Mouse (Mus musculus) mature B cell (primary cell): Measurements from ENCODE around the gene Atad3a.
"Not testable (repeated sequence)": the region's sequence is repeated elsewhere in the genome, so short reads cannot be mapped to it uniquely, and the experiment has no call there.

ENCODE experiments used
- in situ Hi-C: fragments of 300-500 bp; cut with MboI; formaldehyde crosslinking; loops from 2 replicates; pipeline ENCODE4 v1.14.3; 2019

The Atad3a gene

DNA sequence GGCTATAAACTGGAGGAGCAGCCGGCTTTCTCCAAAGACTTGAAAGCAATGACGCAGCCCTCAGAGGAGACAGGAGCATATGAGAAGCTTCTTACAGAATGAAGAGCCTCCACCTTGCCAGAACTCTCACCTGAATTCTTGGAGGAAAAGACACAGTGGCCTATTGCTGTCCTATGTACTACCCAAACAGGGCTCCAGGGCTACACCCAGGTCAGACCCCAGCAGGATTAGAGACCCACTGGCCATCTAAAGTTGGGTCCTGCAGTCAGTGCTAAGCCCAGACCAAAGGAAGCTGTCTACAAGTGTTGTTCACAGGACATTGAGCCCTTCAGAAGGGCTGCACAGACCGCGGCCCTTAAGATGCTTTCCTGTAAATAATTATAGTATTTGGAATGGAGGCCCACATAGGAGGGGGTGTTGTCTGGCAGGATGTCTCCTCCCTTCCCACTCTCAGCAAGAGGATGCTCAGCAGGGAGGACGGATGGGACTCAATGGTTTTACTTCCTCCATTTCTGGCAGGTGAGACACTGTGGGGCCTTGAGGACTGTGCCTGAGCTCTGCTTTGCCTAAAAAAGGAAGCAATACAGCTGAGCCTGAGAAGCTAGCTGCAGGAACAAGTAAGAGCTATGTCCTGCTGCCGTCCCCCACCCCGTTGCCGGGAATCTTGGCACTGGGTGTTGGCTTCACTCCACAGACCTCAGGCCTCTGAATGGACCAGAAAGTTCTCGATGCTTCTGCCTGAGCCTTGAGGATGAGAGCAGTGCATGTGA lies 14.3 kb upstream of the Atad3a start:
- in situ Hi-C loops: no loop called here

GRCm38 (mm10) chr4:155774280-155774754 lies 13.4 kb upstream of the Atad3a start, which contains the start of gene Vwa1:
Gene Vwa1, minus strand, starts transcription at chr4:155774698.
- in situ Hi-C loops: no loop called here

DNA sequence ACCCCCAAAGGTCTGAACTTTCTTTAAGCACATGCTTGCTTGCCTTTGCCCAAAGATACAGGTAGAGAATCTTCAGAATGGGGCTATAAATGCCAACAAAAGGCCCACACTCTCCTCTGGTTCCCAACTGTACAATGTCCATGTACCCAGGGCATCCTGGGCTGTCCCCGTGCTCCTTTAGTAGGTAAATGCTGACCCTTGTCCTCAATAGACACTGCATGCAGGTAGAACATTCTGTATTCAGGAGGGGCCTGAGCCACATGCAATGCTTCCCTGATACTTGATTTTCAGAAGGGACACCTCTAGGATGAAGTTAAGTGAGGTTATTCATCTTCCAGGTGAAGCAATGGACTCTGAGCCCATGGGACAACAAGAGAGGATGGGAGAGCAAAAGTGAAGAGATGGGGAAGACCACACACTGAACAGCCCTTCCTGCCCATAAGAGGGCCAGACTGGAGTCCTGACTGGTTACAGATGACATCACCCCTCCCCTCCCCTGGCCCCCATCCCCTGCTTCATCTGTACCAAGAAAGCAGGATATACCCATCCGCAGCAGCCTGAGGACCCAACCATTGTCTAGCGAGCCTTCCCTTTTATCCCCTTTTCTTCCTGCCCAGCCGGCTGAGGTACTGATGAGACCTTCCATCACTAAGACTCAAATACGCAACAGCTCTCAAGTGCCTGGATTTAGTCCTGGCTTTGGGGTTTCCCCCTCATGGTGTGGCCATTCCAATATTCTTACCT lies 12.6 kb upstream of the Atad3a start:
- in situ Hi-C loops: no loop called here

DNA sequence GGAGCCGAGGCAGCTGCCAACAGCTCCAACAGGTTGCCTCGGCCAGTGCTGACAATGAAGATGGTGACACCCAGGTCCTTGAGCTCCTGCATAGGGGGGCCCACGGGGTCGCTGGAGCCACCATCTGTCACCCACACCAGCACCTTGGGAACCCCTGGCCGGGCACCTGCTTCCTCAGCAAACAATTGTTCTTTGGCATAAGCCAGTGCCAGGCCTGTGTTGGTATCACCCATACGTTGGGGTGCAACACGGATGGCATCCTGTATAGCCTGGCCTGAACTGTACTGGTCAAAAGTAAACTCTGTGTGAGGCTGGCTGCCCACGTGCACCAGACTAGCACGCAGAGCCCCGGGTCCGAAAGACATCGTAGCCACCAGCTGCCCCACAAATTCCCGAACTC lies 11.9 kb upstream of the Atad3a start:
- in situ Hi-C loops: no loop called here

DNA sequence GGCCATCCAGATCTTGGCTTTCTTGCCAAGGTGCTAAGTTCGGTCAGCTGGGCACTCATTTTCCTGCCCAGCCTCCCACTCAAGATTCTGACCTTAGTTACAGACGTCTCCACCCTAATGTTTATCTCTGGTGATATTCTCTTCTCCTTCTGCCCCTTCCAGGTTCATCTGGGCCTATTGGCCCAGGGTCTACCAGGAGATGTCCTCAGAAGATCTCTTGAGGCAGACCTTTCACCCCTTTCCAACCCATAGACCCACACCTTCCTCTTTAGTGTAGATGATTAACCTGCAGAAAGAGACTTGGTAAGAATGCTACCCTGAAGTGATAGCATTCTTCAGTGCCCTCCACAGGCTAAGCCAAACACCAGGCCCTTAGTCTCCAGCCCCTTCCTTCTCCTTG lies 10.8 kb upstream of the Atad3a start:
- in situ Hi-C loops: no loop called here

DNA sequence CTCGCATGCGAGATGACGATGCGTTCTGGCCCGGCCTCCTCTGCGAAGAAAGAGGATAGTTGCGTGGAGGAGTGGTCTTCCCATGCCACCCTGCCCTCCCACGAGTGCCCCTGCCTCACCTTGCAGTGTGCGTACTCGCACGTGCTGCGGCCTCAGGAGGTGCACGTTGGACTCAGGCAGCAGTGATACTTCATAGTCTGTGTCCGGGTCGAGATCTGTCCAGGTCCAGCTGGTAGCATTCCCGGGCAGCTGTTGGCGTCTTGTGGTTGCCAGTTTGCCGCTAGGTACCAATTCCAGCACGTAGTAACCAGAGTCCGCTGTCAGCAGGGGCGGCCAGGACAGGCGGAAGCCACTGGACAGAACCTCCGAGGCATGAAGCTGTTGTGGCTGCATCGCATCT lies 9.7 kb upstream of the Atad3a start:
- in situ Hi-C loops: no loop called here

GRCm38 (mm10) chr4:155769880-155770512 lies 9.1 kb upstream of the Atad3a start:
- in situ Hi-C loops: loop anchor here (5.0 to 10.0 kb wide), 2 partner anchors 38 to 55 kb away; partner anchors contain the start of gene Tmem240

DNA sequence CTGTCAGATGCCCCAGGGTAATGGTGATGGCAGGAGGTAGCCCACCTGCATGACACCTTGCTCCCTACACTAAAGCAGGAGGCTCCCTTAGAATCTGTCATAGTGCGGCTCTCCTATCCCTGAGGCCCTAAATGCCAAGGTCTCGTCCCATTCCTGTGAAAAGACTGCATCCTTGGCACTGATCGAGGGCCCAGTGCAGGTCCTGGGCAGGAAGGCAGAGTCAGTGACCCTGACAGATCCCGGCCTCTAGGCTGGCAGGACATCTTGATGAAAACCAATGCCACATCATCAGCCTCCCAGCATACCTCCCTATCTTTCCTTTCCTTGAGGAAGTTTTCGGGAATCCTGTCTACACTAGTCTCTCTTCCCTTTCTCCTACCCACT lies 8.6 kb upstream of the Atad3a start:
- in situ Hi-C loops: loop anchor here (5.0 to 10.0 kb wide), 2 partner anchors 37 to 55 kb away; partner anchors contain the start of gene Tmem240

DNA sequence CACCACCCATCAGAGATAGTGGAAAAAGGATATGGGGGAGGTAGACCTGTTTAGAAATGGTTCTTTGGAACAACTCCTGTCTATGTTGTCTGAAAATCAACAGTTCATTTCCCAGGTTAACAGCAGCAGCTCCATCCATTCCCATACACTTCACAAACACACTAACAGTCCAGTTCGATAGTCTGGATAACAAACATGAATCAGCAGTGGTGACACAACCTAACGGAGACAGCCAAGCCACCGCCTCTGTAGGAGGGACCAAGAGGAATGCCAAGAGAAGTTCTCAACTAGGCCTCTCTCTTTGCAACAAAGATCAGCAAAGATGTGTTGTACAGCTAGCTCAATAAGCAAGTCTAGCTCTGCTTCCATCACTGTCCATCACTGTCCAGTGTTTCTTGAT lies 1.5 kb upstream of the Atad3a start:
- in situ Hi-C loops: loop anchor here (10.0 kb wide), 1 partner anchor 48 kb away; no protein-coding TSS in a partner anchor

- in situ Hi-C loops: loop anchor here (10.0 kb wide), 1 partner anchor 47 kb away; no protein-coding TSS in a partner anchor
Observed at GRCm38 (mm10) chr4:155761356-155762099, 635 bp upstream of the Atad3a start.

DNA sequence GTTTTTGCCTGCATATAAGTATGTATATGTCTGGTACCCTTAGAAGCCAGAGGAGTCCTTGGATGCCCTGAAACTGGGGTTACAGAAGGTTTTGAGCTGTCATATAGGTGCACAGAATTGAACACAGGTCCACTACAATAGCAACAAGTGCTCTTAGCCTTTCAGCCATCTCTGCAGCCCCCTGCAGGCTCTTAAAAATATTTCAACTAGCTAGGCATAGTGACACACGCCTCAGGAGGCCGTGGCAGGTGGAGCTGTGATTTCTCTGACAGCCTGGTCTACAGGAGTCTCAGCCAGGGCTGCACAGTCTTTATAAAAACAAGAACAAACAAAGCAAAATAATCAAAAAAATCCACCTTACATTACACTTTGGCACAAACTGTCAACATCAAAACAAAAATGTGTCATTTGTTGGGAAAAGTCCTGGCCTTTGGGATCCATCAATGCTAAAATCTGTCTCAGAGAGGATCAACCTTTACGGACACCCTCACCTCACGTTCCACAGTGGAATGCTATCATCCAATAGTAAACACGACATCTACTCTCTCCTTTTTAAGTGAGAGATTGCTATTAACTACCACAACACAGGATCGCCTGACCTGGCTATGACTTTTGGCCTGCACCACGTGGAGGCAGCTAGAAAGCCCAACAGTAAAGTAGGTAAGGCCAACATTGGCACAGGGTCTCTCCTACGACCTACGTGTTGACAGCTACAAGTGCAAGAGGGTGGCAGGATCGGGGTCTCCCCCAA lies 856 bp downstream of the Atad3a start:
- in situ Hi-C loops: loop anchor here (10.0 kb wide), 1 partner anchor 45 kb away; no protein-coding TSS in a partner anchor

GRCm38 (mm10) chr4:155757011-155757410 lies 3.9 kb downstream of the Atad3a start:
- in situ Hi-C loops: no loop called here

GRCm38 (mm10) chr4:155746575-155747490 lies 14.1 kb downstream of the Atad3a start:
- in situ Hi-C loops: no loop called here

- in situ Hi-C loops: no loop called here
Observed at GRCm38 (mm10) chr4:155746036-155746548, 14.8 kb downstream of the Atad3a start.

- in situ Hi-C loops: no loop called here
Observed at GRCm38 (mm10) chr4:155745136-155745535, 15.8 kb downstream of the Atad3a start.

DNA sequence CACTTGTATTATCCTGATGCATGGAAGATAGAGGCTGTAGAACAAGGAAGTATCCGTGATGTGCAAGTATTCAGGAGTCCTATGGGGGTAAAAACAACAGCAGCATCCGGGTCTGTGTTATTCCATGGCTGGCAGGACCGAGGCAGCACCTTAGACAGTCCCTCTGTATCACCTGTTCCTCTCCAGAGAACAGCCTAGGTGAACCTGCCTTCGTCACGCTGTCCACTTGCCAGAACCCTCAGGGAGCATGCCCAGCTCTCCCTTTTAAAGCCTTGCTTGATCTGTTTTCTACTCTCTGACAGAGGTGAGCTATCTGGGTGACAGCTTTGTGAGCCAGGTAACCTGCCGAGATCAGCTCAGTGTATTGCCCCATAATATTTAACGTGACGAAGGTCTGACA lies 16.4 kb downstream of the Atad3a start:
- in situ Hi-C loops: no loop called here

- in situ Hi-C loops: no loop called here
Observed at GRCm38 (mm10) chr4:155742684-155743083, 18.2 kb downstream of the Atad3a start.

GRCm38 (mm10) chr4:155740681-155741080 lies 20.2 kb downstream of the Atad3a start:
- in situ Hi-C loops: not testable (repeated sequence)
